Mouse (Mus musculus): Measurements from ENCODE around the gene Arsb. TPM values are rescaled to one million over a fixed set of nuclear protein-coding genes. Genes with fewer than 3 reads are reported as not detected.
"Not testable (repeated sequence)": the region's sequence is repeated elsewhere in the genome, so short reads cannot be mapped to it uniquely, and the experiment has no call there.

The Arsb gene
- total RNA-seq, 2 experiments from 2014 or later, result 2.4 to 3.3 TPM

- Histone ChIP-seq H3K4me3 (no peak overlapping the region), H3K27ac (peak overlapping the region; percentile 28; the same call in 1 of the 2 replicates)
- intact Hi-C loops (cut with DNase I), result no loop called here
- no peak for TF ChIP-seq CTCF (IDR thresholded peaks at IDR 0.05)
- peak; percentile 50 for DNase-seq
Observed at GRCm38 (mm10) chr13:93975668-93976067, 204.2 kb downstream of the Arsb start.

- Histone ChIP-seq H3K27ac (peak overlapping the region; percentile 12), H3K4me3 (no peak overlapping the region)
- intact Hi-C loops (cut with DNase I), result no loop called here
- DNase-seq, result no peak
- no peak for TF ChIP-seq CTCF (IDR thresholded peaks at IDR 0.05)
Observed at GRCm38 (mm10) chr13:93976897-93977530, 205.6 kb downstream of the Arsb start.

- intact Hi-C loops (cut with DNase I), result no loop called here
- 0 out of 2 replicates have a peak overlapping the region, but pooled peaks have one; percentile 28 for H3K27ac ChIP-seq
- no peak for DNase-seq
- no peak overlapping the region for H3K4me3 ChIP-seq
- TF ChIP-seq CTCF (IDR thresholded peaks at IDR 0.05), result no peak
Observed at GRCm38 (mm10) chr13:93978703-93979495, 207.5 kb downstream of the Arsb start.

GRCm38 (mm10) chr13:93979754-93980153, 208.3 kb downstream of the Arsb start:
- no peak for TF ChIP-seq CTCF (IDR thresholded peaks at IDR 0.05)
- intact Hi-C loops (cut with DNase I), result no loop called here
- no peak for DNase-seq
- Histone ChIP-seq H3K27ac (no peak overlapping the region), H3K4me3 (no peak overlapping the region)

- Histone ChIP-seq H3K27ac (no peak overlapping the region), H3K4me3 (no peak overlapping the region)
- DNase-seq, result no peak
- intact Hi-C loops (cut with DNase I), result no loop called here
- no peak for TF ChIP-seq CTCF (IDR thresholded peaks at IDR 0.05)
Observed at GRCm38 (mm10) chr13:93984521-93984920, 213.1 kb downstream of the Arsb start.

GRCm38 (mm10) chr13:93985181-93985580, 213.8 kb downstream of the Arsb start:
- intact Hi-C loops (cut with DNase I), result no loop called here
- no peak overlapping the region for H3K27ac ChIP-seq
- DNase-seq, result no peak
- no peak overlapping the region for H3K4me3 ChIP-seq
- no peak for TF ChIP-seq CTCF (IDR thresholded peaks at IDR 0.05)

GRCm38 (mm10) chr13:93985750-93986149, 214.3 kb downstream of the Arsb start:
- DNase-seq; intact Hi-C loops (cut with DNase I); H3K27ac ChIP-seq; H3K4me3 ChIP-seq: not testable (repeated sequence)

- no peak overlapping the region for H3K27ac ChIP-seq
- H3K4me3 ChIP-seq, result no peak overlapping the region
- no peak for DNase-seq
- intact Hi-C loops (cut with DNase I), result no loop called here
- no peak for TF ChIP-seq CTCF (IDR thresholded peaks at IDR 0.05)
Observed at GRCm38 (mm10) chr13:93987611-93988010, 216.2 kb downstream of the Arsb start.

GRCm38 (mm10) chr13:93989208-93989607, 217.8 kb downstream of the Arsb start:
- H3K4me3 ChIP-seq, result no peak overlapping the region
- no peak for TF ChIP-seq CTCF (IDR thresholded peaks at IDR 0.05)
- H3K27ac ChIP-seq, result no peak overlapping the region
- DNase-seq, result no peak
- intact Hi-C loops (cut with DNase I), result no loop called here

- Histone ChIP-seq H3K4me3 (no peak overlapping the region), H3K27ac (no peak overlapping the region)
- TF ChIP-seq CTCF (IDR thresholded peaks at IDR 0.05), result no peak
- DNase-seq, result peak; percentile 30
- intact Hi-C loops (cut with DNase I), result no loop called here
Observed at GRCm38 (mm10) chr13:93989736-93990611, 218.5 kb downstream of the Arsb start.

GRCm38 (mm10) chr13:93990841-93991240, 219.4 kb downstream of the Arsb start:
- Histone ChIP-seq H3K27ac (no peak overlapping the region), H3K4me3 (no peak overlapping the region)
- DNase-seq, result no peak
- TF ChIP-seq CTCF (IDR thresholded peaks at IDR 0.05), result no peak
- intact Hi-C loops (cut with DNase I), result no loop called here

GRCm38 (mm10) chr13:93992342-93992882, 221.0 kb downstream of the Arsb start:
- intact Hi-C loops (cut with DNase I), result no loop called here
- H3K4me3 ChIP-seq, result no peak overlapping the region
- TF ChIP-seq CTCF (IDR thresholded peaks at IDR 0.05), result no peak
- DNase-seq, result no peak
- no peak overlapping the region for H3K27ac ChIP-seq

Small RNAs within 50 kb of the gene (microRNA-seq; reads per million reads assigned to microRNA genes)
- gene Gm25534 (not detected), gene Mir5624 (not detected)

Other genes starting within 250 kb of the Arsb start
- gene Bhmt, start 133.7 kb upstream of the Arsb start, total RNA-seq (2021), result not detected
- gene Bhmt2, start 97.3 kb upstream of the Arsb start, total RNA-seq (2021), result not detected
- gene Dmgdh, start 97.2 kb upstream of the Arsb start, total RNA-seq (2021), result not detected